Mouse (Mus musculus) ES-E14 (cell line): ENCODE data around the gene Fam118a.

Experiments
- HCFC1 ChIP-seq: IDR thresholded peaks from 2 replicates; pipeline ENCODE4 v1.6.1; 2012; ENCODE audit warnings: low read length, inconsistent platforms, borderline replicate concordance; ENCODE audit not compliant: insufficient read depth
- MAFK ChIP-seq: IDR thresholded peaks from 2 replicates; pipeline ENCODE4 v1.6.1; 2014; ENCODE audit warnings: mild to moderate bottlenecking, low read depth, low read length, inconsistent platforms; ENCODE audit not compliant: insufficient read depth
- ZC3H11A ChIP-seq: IDR thresholded peaks from 2 replicates; pipeline ENCODE4 v1.6.1; 2012; ENCODE audit warnings: low read depth, mild to moderate bottlenecking, inconsistent platforms, low read length, borderline replicate concordance
- ZNF384 ChIP-seq: IDR thresholded peaks from 2 replicates; pipeline ENCODE4 v1.6.1; 2012; ENCODE audit warnings: low read depth, low read length, inconsistent platforms

- TF ChIP-seq ZC3H11A (no peak), ZNF384 (no peak), HCFC1 (no peak), MAFK (no peak)
Observed at GRCm38 (mm10) chr15:84983721-84984120, 45.0 kb upstream of the Fam118a start.
